Mouse (Mus musculus) small intestine, adult 2 months (tissue): ENCODE measurements around the gene Cyct.

Experiments
- CTCF ChIP-seq: fragments of 200-500 bp; IDR thresholded peaks from 2 replicates; pipeline ENCODE4 v1.5.1; 2012; ENCODE audit warnings: low read depth, mild to moderate bottlenecking, control low read depth, inconsistent platforms, low read length, moderate library complexity, mixed read lengths; ENCODE audit not compliant: insufficient replicate concordance, insufficient read length; ENCODE audit errors: extremely low read depth
- POLR2A ChIP-seq: fragments of 200-500 bp; IDR thresholded peaks from 2 replicates; pipeline ENCODE4 v1.6.1; 2012; ENCODE audit warnings: low read depth, mild to moderate bottlenecking, control low read depth, inconsistent platforms, low read length, moderate library complexity

DNA sequence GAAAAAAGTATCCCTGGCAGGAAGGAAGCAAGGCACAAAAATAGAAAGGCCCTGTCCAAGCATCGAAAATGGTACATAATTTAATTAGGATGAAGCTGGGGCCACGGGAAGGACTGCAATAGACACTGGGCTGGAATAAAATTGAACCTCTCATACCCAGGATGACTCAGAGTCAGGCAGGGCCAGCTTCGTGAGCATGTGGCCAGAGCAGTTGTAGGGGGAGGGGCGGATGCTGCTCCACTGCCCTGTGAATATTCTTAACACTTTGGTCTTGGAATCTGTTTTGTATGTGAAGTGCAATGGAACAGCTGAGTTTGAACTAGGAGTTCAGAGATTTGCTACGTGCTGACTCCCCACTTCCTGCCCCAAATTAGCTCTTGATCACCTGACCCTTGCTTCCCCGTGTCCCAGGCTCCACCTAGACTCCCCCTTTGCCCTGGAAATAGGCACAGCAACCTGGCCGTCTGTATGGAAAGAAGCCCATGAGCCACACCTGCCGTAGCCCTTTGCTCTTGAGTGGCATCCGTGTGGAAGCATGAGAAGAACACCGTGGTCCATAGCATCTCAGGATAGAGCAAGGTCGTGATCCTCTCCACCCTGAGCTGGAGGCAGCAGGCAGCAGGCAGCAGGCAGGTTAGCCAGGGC lies 28.0 kb downstream of the Cyct start:
- TF ChIP-seq CTCF (no peak), POLR2A (no peak)
